Mouse (Mus musculus) gastrocnemius, postnatal 4 days (tissue): Measurements from ENCODE around the gene Nbeal2. TPM values are rescaled to one million over a fixed set of nuclear protein-coding genes. Genes with fewer than 3 reads are reported as not detected.

Source experiments
- DNase-seq, 2 experiments: peaks; one replicate each; pipeline ENCODE4 v3.0.0; 2021 to 2022; ENCODE audit warnings: low spot score in 2 of 2, mixed read lengths in 2 of 2
- total RNA-seq, 2 experiments: library from RNA; stranded (reverse); gene quantifications; 2 replicates each; pipeline ENCODE4 v1.2.3; 2021

Gene Nbeal2
- total RNA-seq, 2 experiments from 2014 or later, result 3.1 to 3.4 TPM

DNA sequence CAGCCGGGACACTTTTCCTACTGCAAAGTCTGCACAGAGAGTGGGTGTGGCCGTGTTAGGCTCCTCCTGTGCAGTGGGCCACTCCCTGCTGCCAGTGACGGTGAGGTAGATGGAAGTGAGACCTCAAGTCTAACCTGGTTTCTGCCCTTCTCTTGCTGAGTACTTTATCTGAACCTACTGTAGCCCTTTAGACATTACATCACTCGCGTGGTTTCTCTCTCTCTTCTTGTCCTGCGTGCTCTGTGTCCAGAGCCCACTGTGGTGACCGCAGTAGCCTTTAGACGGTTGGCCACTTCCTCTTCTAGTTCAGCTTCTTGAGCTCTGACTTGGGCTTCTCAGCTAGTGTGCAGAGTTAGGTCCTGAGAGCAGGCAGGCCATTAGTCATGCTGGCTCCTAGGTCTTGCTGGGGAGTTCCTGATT is 22.5 kb upstream of the Nbeal2 start:
- DNase-seq, result no peak

DNA sequence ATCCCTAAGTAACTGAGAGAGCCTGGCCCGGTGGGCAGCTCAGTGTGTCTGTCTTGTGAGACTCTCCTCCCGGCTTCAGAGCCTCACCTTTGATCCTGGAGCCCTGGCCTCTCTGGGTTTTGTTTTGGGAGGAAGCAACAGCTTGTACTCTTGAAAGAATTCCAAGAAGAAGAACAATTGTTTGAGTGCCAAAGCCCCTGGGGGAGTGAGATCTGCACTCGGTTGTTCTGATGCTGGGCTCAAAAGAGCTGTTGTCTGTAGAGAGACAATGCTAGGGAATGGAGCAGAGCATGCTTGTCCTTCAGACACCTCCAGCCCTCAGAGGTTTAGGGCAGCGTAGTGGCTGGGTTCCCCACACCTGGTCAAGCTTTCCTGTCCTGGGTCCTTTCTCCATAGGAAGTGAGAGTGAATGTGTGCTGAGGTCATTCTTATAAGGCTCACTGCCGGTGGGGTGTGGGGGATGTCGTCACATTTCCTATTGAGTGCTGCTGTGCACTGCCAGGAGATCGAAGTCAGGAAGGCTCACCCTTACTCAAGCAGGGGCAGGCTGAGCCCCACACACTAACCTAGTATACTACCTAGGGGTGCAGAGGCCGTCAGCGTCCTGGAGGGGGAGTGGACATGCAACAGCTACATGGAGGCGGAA is 19.3 kb upstream of the Nbeal2 start:
- no peak for DNase-seq

DNA sequence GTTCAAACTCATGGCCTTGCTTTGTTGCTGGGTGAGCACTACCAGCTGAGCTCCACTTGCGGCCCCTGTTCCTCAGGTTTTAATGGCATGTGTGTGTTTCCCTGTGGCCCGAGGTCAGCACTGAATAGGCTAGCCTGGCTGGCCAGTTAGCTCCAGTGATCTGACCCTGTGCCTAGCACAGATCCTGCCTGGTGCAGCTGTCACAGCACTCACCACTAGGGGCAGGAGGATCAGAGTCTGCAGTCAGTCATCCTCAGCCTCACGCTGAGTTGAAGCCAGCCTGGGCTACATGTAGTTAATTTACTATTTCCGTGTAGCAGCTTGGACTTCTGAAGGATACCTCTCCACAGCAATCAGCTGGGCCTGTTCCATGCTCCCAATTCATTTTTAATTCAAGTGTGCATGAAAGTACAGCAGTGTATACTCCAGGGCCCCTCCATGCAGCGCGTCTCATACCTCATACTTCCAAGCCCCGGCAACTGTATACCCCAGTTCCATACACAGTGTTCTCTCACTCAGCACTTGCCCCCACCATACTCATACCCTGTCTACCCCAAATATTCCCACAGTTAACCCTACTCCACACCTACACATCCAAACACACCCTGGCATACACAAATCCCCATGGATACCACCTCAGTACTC is 18.6 kb upstream of the Nbeal2 start:
- no peak for DNase-seq

DNA sequence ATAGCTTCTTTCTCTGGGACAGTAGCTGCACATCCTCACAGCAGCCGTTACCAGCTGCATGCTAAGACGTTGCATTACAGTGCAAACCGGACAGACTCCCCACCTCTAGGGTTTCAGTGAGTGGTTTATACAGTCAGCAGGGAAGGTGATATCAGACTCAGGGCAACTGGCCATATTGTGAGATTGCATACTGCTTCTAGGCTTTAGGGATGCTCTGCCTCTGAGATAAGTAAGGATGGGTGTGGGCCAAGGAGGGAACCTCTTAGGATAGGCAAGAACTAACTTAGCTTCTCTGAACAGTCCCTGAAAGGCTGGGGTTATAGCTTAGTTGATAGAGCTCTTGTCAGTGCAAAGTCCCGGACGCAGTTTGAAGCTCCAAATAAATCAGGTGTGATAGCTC is 15.8 kb upstream of the Nbeal2 start:
- DNase-seq, result no peak

DNA sequence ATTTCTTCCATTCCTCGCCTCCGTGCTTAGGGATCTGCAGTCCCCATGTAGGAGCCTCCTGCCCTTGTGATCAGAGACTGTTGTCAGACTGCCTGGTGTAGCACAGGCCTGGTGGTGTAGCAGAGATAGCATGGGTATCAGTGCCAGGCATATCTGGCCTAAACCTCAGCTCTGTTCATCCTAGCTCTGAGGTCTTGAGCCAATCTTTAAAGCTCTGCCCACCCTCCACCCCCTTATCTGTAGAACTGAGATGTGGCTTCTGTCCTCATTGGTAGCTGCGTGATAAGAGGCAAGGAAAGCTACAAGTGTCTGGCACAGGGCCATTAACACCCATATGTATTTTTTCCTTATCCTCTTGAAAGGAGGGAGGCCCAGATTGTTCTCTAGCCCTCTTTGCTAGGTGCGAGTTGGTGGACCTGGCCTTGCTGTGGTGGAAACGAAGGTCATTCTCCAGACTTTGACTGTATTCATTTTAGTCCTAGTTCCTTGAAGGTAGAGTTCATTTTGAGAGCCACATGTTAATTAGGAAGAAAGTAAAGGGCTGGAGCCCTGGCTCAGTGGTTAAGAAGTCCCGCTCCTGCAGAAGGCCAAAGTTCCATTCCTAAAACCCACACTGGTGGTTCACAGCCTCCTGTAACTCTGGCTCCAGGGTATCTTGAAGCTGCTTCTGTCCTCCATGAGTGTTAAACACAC is 14.8 kb upstream of the Nbeal2 start:
- DNase-seq, result no peak

DNA sequence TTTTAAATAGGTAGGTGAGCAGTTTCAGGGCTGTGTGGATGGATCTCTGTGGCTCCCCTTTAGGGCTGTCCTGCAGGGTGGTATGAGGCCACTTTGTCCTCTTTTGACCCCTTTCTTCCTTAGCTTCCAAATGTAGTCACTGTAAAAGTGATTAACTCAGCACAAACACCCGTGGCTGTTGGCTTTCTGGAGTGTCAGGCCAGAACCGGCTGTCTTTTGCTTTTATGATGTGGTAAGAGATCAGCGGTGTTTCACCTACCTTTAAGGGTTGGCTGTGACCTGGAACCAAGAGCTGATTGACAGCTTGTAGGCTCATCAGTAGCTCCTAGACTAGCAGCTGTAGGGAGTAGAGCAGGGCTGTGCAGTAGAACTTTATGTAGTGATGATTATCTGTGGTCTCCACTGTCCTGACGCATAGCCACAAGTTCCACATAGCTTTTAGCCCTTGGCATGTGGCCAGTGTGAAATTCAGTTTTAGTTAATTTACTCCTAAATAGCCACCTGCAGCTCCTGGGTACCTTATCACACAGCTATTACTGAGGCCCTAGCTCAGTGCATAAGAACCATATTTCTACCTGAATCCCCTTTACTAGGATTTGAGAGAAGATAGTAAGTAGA is 13.4 kb upstream of the Nbeal2 start:
- no peak for DNase-seq

DNA sequence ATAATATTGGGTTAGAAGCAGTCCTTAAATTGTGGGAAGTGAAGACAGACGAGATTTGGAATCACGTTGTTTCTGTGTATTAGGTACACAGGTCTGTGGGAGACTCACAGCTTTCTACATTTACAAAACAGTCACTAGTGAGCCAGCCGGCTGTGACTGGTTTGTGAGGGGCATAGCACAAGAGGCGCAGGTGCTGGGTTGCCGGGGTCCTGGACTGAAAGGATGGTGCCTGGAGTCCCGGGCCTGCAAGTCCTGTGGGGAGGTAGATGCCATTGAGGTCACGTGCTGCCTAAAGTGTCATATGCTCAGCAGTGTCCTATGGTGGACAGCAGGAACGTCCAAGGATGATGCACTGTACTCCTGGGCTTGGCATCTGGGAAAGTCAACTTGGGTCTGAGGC is 12.4 kb upstream of the Nbeal2 start:
- no peak for DNase-seq

DNA sequence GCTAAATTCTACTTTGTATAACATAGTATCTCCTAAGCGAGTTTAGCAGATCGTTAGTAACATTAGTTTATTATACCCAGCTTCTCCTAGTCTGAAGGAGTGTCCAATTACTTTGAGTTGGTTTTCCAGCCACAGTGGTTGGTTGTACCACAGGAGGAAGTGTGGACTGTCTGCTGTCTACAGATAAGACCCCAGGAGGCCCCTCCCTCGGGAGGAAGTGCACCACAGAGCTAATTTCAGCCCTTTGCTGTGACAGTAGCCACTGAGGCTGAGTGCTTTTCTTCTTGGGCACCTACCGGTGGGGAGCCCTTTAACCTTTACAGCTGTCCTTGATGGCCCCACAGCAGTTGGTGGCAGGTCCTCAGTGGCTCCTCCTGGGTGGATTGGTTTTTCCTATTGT is 12.0 kb upstream of the Nbeal2 start:
- no peak for DNase-seq

DNA sequence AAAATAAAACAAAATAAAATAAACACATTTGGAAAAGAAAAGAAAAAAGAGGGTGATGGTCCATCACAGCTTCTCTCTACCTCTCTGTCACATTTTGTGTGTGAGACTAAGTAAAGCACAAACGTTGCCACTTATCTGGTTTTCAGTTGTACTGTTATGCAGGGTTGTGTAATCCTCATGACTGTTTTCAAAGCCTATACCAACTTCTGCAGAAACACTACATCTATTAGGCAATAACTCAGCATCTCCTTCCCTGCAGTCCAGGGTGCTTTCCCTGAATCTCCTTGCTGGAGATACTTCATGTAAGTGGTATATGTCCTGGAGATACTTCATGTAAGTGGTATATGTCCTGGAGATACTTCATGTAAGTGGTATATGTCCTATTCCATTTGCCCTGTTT is 8.9 kb upstream of the Nbeal2 start:
- DNase-seq, result no peak

DNA sequence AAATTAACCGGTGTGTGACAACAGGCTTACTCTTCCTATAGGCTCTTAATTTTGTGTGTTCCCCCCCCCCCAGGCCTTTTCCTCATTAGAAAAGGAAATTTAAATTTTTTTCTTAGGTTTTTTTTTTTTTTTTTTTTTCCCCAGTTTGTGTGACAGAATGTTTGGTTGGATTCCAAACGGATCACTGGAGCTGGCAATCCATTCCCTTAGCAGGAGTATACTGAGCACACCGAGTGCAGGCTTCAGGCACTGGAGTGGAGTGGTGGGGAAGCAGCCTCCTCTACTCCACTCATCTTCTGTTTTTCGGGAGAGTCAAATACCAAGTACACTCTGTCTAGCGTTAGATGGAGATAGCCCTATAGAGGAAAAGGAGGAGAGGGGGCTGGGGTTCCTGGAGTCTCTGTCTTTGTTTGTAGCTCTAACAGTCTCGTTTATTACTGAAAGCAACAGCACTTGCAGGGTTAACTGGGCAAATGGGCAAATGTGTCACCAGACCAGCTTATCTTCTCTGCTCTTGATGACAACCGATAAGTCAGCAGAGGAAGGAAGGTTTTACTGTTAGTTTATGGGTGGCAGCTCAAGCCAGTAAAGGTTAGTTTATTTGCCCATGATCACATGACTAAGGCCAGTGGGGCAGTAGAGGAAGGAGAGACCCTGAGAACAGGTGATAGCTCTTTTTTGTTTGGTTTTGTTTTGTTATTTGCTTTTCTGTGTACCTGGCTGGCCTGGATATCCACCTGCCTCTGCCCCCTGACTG is 7.1 kb upstream of the Nbeal2 start:
- DNase-seq, result no peak

DNA sequence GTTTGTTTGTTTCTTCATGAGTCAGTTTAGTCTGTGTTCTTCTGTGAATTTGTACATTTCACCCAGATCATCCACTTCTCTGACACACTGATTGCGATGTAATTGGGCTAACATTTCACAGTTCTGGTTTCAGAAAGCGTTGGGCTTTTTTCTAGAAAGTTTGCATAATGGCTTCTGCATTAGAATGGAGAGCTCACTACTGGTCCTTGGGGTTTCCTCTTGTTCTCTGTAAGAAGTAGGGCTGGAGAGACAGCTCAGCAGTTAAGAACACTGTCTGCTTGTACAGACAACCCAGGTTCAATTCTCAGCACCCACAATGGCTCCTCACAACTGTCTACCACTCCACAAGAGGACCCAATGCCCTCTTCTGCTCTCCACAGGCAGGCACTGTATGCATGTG is 6.2 kb upstream of the Nbeal2 start:
- DNase-seq, result no peak

DNA sequence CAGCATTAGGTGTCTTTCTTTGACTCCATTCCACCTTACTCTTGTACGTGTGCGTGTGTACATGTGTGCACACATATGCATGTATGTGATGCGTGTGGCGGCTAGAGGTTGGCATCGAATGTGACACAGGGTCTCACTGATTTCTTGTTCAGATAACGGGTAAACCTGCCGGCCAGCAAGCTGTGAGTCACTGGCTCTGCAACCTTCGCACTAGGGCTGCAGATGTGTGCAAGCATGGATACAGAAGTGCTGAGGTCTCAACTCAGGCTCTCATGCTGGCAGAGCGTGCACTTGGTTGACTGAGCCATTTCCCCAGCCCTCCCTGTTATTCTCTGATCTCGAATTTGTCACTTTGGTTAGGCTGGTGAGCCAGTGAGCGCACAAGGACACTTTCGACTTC is 5.6 kb upstream of the Nbeal2 start:
- no peak for DNase-seq

DNA sequence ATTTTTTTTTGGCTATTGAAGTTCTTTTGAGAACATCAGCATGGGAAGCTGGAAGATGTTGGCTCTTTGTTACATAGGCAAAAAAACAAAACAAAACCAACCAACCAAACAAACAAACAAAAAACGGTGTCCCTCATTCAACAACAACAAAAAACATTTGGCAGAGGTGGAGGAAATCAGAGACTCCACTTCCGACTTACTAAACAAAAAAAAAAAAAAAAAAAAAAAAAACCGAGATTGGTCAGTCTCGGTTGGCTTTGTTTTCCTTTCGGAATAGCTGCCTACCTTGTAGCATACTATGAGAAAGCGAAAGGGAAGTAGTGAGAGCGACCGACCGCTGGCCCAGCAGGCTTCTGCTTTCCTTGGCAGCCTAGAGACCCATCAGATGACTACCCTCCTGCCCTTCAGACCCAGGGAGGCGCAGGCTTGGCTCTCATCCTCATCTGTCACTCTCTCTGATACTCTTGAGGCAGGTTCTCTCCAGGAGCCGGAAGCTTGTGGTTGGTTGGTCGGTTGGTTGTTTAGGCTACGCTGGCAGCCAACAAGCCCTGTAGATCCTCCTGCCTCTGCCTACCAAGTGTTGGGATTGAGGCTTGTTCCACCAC is 3.6 kb upstream of the Nbeal2 start:
- no peak for DNase-seq

DNA sequence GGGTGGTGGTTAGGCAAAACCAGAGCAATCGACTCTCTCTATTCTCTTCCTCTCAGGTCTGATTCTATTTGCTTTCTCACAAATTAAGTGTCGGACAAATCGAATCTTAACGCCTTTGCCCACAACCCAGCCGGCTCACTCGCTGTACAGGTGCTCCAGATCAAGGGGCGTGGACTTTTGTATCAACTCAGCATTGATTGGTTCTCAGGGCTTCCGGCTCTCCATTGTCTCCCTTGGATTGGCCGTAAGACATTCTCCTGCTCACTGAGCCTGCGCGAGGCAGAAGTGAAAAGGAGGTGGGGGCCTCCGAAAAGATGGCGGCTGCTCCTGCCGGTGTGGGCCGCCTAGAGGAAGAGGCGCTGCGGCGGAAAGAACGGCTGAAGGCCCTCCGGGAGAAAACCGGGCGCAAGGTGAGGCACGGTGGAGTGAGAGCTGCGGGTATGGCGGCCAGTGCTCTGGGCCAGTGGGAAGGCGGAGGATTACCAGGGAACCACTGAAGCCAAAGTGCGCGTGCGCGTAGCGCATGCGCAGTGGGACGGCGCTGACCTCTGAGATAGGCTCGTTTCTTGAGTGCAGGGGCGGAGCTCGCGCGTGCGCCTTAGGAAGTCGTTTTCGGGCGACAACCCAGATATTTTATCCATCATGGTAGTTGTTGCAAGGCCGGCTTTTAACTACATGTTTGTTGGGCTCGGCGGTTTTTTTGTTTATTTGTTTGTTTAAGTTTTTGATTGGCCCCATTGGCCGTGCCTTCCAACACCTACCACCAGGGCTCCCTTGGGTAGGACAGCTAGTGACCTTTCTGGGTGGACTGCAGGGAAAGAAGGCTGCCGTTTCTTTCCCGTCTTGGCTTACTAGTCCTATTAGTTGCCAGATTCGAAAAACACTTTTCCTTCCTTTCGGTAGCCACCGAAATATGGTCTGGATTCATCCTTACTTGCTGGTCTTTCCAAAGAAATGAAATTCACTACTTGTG is 2.6 kb upstream of the Nbeal2 start, which contains the start of gene Ccdc12:
Gene Ccdc12 (plus strand): TSS at position 255 of the 973 bp plus-strand sequence.
- DNase-seq, result peak; percentile 88 to 93

DNA sequence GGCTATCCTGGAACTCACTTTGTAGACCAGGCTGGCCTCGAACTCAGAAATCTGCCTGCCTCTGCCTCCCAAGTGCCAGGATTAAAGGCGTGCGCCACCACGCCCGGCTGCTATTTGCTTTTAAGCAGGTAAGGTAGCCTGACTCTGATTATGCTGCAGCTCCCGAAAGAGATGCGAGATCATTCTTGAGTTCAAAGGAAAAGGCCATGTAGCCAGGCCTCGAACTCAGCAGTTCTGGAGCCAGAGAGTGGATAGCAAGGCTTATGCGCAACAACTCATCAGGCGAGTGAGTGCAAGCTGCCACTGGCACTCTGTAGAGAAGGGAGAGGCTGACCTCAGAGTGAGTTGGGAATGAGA is 1.7 kb upstream of the Nbeal2 start:
- no peak for DNase-seq

DNA sequence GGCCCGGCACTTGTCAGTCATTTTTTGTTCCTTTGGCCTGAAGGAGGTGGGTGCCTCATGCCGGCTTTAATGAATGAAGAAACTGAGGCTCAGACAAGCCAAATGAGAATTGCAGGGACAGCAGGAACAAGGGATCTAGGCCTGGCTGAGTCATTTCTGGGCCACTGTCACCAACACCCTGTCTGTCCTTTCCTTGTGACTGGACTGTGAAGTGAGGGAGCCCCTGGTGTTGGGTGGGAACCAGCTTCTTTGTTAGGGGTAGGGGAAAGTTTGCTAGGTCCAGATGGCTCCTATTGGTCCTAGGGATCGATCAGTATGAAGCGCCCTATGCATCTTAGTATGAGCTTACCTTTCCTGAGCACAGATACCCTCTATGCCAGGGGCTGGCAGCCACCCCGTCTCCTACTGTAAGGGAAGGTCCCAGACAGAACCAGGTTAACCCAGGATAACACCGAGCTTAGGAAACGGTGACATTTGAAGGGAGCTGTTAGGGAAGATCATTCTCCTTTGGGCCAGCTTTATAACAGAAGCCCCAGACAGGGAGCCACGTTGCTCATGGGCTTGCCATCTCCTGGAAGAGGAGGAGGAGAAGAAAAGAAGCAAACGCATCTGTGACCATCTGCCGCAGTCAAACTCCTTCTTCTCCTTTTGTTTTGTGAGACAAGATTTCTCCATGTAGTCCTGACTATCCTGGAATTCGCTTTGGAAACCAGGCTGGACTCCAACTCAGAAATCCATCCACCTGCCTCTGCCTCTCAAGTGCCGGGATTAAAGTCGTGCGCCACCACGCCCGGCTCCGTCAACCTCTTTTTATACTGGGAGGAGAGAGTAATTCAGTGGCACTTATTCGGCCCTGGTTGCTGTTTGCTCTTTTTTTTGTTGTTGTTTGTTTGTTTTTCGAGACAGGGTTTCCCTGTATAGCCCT is 1.0 kb upstream of the Nbeal2 start:
- DNase-seq, result no peak

DNA sequence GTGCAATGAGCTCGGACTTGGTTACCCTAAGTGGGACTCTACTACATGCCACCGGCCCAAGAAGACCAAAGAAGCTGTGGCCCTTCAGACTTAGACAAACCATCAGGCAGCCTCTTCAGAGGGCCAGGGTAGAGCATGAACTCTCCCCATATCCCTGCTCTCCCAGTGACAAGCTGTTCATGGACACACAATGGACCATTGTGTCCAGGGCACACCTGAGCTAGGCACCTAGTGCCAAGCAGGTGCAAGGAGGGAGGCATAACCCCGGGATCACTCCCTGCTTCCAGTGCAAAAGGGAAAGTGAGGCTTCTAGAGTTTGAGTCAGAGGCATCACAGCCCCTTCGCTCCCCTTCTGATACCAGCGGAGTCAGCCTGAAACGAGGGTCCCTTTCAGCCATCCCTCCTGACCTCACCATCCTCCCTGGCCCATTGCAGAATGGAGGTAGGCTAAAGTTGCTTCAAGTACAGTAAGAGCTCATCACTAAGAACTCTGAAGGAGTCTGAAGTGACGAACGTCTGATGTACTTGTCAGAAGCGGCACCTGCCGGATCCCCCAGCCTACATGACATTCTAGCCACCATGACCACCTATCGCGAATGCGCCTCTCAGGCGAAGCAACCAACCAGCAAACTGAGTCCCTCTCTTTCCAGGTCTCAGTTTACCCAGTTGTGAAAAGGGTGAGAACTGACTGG is 852 bp downstream of the Nbeal2 start:
- no peak for DNase-seq
